Mouse (Mus musculus) liver (tissue): Measurements from ENCODE around the gene Rps27l.
A peak's percentile ranks its signal among the peaks of the same experiment; 100 is the strongest.

ENCODE experiments used
- DNase-seq: peaks from one replicate; pipeline ENCODE4 v3.0.0-alpha.2; 2020; ENCODE audit warnings: mixed read lengths

Gene Rps27l

GRCm38 (mm10) chr9:66920488-66921279 lies 25.2 kb upstream of the Rps27l start:
- no peak for DNase-seq

GRCm38 (mm10) chr9:66922076-66922475 lies 23.8 kb upstream of the Rps27l start:
- no peak for DNase-seq

- DNase-seq: no peak
Measured at GRCm38 (mm10) chr9:66925853-66926252, 20.0 kb upstream of the Rps27l start.

- DNase-seq: no peak
Measured at GRCm38 (mm10) chr9:66927696-66928402, 18.0 kb upstream of the Rps27l start.

GRCm38 (mm10) chr9:66930351-66930750 lies 15.5 kb upstream of the Rps27l start:
- no peak for DNase-seq

- DNase-seq: no peak
Measured at GRCm38 (mm10) chr9:66933869-66934808, 11.7 kb upstream of the Rps27l start.

- no peak for DNase-seq
Measured at GRCm38 (mm10) chr9:66937507-66937906, 8.4 kb upstream of the Rps27l start.

- DNase-seq: peak; percentile 56
Measured at GRCm38 (mm10) chr9:66938836-66939235, 7.0 kb upstream of the Rps27l start.

- no peak for DNase-seq
Measured at GRCm38 (mm10) chr9:66945161-66945560, 725 bp upstream of the Rps27l start.

- DNase-seq: no peak
Measured at GRCm38 (mm10) chr9:66948536-66948935, 2.6 kb downstream of the Rps27l start.

- no peak for DNase-seq
Measured at GRCm38 (mm10) chr9:66952321-66952720, 6.4 kb downstream of the Rps27l start.

GRCm38 (mm10) chr9:66952886-66953285 lies 7.0 kb downstream of the Rps27l start:
- no peak for DNase-seq

- DNase-seq: no peak
Measured at GRCm38 (mm10) chr9:66957451-66957850, 11.6 kb downstream of the Rps27l start.

- no peak for DNase-seq
Measured at GRCm38 (mm10) chr9:66961478-66961877, 15.6 kb downstream of the Rps27l start.

GRCm38 (mm10) chr9:66967492-66967891 lies 21.6 kb downstream of the Rps27l start:
- DNase-seq: no peak

- no peak for DNase-seq
Measured at GRCm38 (mm10) chr9:66971116-66971515, 25.2 kb downstream of the Rps27l start.

GRCm38 (mm10) chr9:66974721-66975225 lies 28.9 kb downstream of the Rps27l start:
- peak; percentile 86 for DNase-seq

- peak; percentile 98 for DNase-seq
Measured at GRCm38 (mm10) chr9:66975239-66975645, 29.4 kb downstream of the Rps27l start, which contains the start of gene Lactb. Lactb (minus strand) TSS chr9:66975484.

GRCm38 (mm10) chr9:66977121-66977520 lies 31.2 kb downstream of the Rps27l start:
- no peak for DNase-seq

- no peak for DNase-seq
Measured at GRCm38 (mm10) chr9:66977982-66978381, 32.1 kb downstream of the Rps27l start.

GRCm38 (mm10) chr9:66978468-66978867 lies 32.6 kb downstream of the Rps27l start:
- DNase-seq: no peak

GRCm38 (mm10) chr9:66980458-66980857 lies 34.6 kb downstream of the Rps27l start:
- DNase-seq: peak; percentile 86

GRCm38 (mm10) chr9:66982085-66982484 lies 36.2 kb downstream of the Rps27l start:
- DNase-seq: no peak
